Mouse (Mus musculus): ENCODE results near the gene Khdc4. TPM values are rescaled to one million over a fixed set of nuclear protein-coding genes. Genes with fewer than 3 reads are reported as not detected.

Khdc4 gene
- polyA plus RNA-seq, 1 experiment from 2014 or later: 61.1 TPM

DNA sequence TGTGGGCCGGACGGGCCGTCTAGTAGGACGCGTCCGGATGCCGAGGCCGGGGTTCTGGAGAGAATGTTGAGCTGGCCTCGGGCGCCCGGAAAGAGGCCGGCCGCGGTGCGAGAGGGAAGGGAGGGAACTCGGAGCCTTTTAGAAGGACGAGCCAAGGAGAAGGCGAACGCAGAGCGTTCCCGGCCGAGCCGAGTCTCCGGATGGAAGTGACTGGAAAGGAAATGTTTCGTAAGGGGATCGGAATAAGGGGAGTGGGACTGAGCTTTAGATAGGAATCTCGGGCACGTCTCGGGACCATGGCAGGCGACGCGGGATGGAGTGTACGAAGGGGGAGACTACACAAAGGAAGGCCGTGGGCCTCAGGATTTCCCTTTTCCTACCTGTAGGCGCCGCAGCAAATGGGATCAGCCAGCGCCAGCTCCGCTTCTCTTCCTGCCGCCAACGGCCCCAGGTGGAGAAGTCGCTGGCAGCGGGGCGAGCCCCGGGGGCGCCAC, 402 bp downstream of the Khdc4 start:
- peak; percentile 69 for ATAC-seq
- Histone ChIP-seq H3K9me3 (ENCODE audit: control insufficient read depth, low read length) (no peaks in the 10 kb centered on the region), H3K36me3 (ENCODE audit: control insufficient read depth, insufficient read depth, low read length) (peaks cover 9% of the 10 kb centered on the region; the same call in 1 of the 2 replicates), H3K4me1 (ENCODE audit: control insufficient read depth, insufficient read depth, low read length) (peaks cover 14% of the 10 kb centered on the region), H3K27ac (ENCODE audit: low read length) (peak overlapping the region; percentile 98), H3K4me2 (ENCODE audit: low read depth, low read length) (peak overlapping the region; percentile 87), H3K27me3 (replicated peaks; ENCODE audit: control insufficient read depth, insufficient read depth, low read length) (no peaks in the 10 kb centered on the region), H3K4me3 (ENCODE audit: low read length) (peak overlapping the region; percentile 100), H3K9ac (ENCODE audit: low read depth, low read length) (peak overlapping the region; percentile 99)
- WGBS: 0% methylated on average over 45 of the region's 45 CpGs

DNA sequence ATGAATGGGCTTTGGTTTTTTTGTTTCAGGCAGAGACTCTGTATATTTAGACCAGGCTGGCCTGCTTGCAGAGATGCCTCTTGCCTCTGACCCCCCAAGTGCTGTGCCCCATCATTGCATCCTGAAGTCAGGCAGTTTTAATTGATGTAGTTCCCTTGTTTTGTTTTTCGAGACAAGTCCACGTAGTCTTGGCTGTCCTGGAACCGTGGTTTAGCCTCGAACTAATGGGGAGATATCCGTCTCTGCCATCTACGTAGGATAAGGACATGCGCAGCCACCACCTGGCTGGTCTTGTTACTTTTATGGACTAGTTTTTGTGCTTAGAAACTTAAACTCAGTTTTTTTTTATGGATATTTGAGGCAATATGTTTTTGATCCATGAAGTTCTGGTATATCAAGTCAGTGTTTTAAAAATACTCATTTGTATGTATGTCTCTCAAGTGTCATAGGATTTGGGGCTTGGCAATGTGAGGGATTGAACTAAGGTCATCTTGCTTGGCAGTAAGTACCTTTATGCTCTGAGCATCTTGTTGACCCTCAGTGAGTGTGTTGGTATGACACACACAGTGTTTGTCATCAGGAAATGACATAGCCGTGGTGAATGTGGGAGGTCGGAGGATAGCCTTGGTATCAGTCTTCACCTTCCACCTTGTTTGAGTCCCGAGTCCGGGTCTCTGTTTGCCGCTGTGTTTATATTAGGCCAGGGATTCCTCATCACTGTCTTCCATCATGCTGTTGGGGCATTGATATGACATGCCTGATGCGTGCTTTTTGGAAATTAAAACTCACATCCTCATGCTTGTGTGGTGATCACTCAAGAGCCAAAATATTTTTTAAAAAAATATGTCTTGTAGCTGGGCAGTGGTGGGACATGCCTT, 1.4 kb downstream of the Khdc4 start:
- Histone ChIP-seq H3K27me3 (replicated peaks; ENCODE audit: control insufficient read depth, insufficient read depth, low read length) (no peaks in the 10 kb centered on the region), H3K4me2 (ENCODE audit: low read depth, low read length) (peak overlapping the region; percentile 87), H3K9me3 (ENCODE audit: control insufficient read depth, low read length) (no peaks in the 10 kb centered on the region), H3K36me3 (ENCODE audit: control insufficient read depth, insufficient read depth, low read length) (peaks cover 9% of the 10 kb centered on the region; the same call in 1 of the 2 replicates), H3K4me3 (ENCODE audit: low read length) (peak overlapping the region; percentile 100), H3K27ac (ENCODE audit: low read length) (peak overlapping the region; percentile 98; the same call in 1 of the 2 replicates), H3K9ac (ENCODE audit: low read depth, low read length) (peak overlapping the region; percentile 99), H3K4me1 (ENCODE audit: control insufficient read depth, insufficient read depth, low read length) (peaks cover 14% of the 10 kb centered on the region)
- WGBS: 12% methylated on average over 13 of the region's 13 CpGs
- ATAC-seq: no peak

DNA sequence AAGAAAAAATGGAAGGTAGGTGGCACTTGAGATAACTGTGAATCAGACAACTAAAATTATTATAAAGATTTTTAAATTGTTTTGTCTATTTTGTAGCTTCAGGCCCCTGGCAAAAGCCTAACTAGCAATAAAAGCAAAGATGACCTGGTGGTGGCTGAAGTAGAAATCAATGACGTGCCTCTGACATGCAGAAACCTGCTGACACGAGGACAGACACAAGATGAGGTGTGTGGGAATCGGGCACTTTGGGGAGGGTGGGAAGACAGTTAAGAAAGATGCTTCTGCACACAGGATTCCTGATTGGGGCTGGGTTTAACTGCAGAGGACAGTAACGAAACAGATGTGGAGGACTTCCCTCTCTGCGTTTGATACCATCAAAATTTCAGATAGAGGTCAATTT, 3.5 kb downstream of the Khdc4 start:
- H3K36me3 ChIP-seq (ENCODE audit: control insufficient read depth, insufficient read depth, low read length): peaks cover 11% of the 10 kb centered on the region; the same call in 1 of the 2 replicates

DNA sequence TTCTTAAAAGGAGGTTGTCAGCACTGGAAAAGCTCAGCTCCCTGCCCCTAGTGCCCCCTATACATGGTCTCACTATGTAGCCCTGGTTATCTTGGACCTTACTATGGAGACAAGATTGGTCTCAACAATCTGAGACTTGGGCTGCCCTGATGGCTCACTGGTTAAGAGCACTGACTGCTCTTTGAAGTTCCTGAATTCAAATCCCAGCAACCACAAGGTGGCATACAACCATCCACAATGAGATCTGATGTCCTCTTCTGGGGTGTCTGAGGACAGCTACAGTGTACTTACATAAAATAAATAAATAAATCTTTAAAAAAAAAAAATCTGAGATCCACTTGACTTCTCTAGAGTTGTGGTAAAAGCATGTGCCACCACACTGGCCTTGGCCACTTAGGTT, 9.9 kb downstream of the Khdc4 start:
- H3K27ac ChIP-seq (ENCODE audit: low read length): no peak overlapping the region
- H3K4me2 ChIP-seq (ENCODE audit: low read depth, low read length): no peak overlapping the region
- peaks cover 30% of the 10 kb centered on the region for H3K36me3 ChIP-seq (ENCODE audit: control insufficient read depth, insufficient read depth, low read length)
- H3K27me3 ChIP-seq (replicated peaks; ENCODE audit: control insufficient read depth, insufficient read depth, low read length): no peaks in the 10 kb centered on the region
- H3K9me3 ChIP-seq (ENCODE audit: control insufficient read depth, low read length): no peaks in the 10 kb centered on the region
- no peak overlapping the region for H3K9ac ChIP-seq (ENCODE audit: low read depth, low read length)
- ATAC-seq: no peak
- H3K4me1 ChIP-seq (ENCODE audit: control insufficient read depth, insufficient read depth, low read length): no peaks in the 10 kb centered on the region
- H3K4me3 ChIP-seq (ENCODE audit: low read length): no peak overlapping the region

More for the DNA sequence above, 3.5 kb downstream of the Khdc4 start:
- Histone ChIP-seq H3K4me3 (ENCODE audit: low read length) (no peak overlapping the region), H3K4me1 (ENCODE audit: control insufficient read depth, insufficient read depth, low read length) (peaks cover 14% of the 10 kb centered on the region), H3K27me3 (replicated peaks; ENCODE audit: control insufficient read depth, insufficient read depth, low read length) (no peaks in the 10 kb centered on the region), H3K4me2 (ENCODE audit: low read depth, low read length) (no peak overlapping the region), H3K9me3 (ENCODE audit: control insufficient read depth, low read length) (no peaks in the 10 kb centered on the region), H3K27ac (ENCODE audit: low read length) (no peak overlapping the region), H3K9ac (ENCODE audit: low read depth, low read length) (no peak overlapping the region)
- whole genome bisulfite sequencing: 84% methylated on average over 5 of the region's 5 CpGs
- ATAC-seq: no peak

DNA sequence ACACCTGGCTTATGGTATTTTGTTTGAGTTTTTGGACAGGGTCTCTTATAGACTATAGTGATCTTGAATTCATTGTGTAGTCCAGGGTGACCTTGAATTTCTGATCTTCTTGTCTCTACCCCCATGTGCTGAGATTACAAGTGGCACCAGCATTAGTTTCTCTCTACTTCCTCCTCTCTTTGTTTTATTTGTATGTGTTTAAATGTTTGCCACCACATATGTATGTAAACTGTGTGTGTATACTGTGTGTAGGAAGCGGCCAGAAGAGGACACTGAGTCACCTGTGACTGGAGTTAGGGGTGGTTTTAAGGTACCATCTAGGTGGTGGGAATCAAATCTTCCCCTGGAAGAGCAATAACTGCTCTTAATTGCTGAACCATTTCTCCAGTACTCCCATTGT, 12.4 kb downstream of the Khdc4 start:
- no peaks in the 10 kb centered on the region for H3K27me3 ChIP-seq (replicated peaks; ENCODE audit: control insufficient read depth, insufficient read depth, low read length)
- H3K36me3 ChIP-seq (ENCODE audit: control insufficient read depth, insufficient read depth, low read length): peaks cover 34% of the 10 kb centered on the region
- no peak for ATAC-seq
- no peak overlapping the region for H3K9ac ChIP-seq (ENCODE audit: low read depth, low read length)
- 100% methylated on average over 1 of the region's 1 CpGs for WGBS
- H3K9me3 ChIP-seq (ENCODE audit: control insufficient read depth, low read length): no peaks in the 10 kb centered on the region
- H3K4me1 ChIP-seq (ENCODE audit: control insufficient read depth, insufficient read depth, low read length): no peaks in the 10 kb centered on the region
- no peak overlapping the region for H3K27ac ChIP-seq (ENCODE audit: low read length)
- H3K4me3 ChIP-seq (ENCODE audit: low read length): no peak overlapping the region
- H3K4me2 ChIP-seq (ENCODE audit: low read depth, low read length): no peak overlapping the region

DNA sequence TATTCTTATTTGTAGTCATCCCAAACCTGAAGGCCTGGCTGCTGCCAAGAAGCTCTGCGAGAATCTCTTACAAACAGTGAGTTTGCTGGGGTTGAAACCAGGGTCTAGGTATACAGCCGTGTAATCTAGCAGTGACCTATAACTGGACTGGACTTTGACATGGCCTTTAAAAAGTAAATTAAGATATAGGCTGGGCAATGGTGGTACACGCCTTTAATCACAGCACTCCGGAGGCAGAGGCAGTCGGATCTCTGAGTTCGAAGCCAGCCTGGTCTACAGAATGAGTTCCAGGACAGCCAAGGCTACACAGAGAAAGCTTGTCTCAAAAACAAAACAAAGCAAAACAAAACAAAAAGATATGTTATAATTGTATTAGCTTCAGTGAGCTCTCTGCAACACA, 13.2 kb downstream of the Khdc4 start:
- Histone ChIP-seq H3K36me3 (ENCODE audit: control insufficient read depth, insufficient read depth, low read length) (peaks cover 32% of the 10 kb centered on the region), H3K9ac (ENCODE audit: low read depth, low read length) (no peak overlapping the region), H3K27me3 (replicated peaks; ENCODE audit: control insufficient read depth, insufficient read depth, low read length) (no peaks in the 10 kb centered on the region), H3K9me3 (ENCODE audit: control insufficient read depth, low read length) (no peaks in the 10 kb centered on the region), H3K27ac (ENCODE audit: low read length) (no peak overlapping the region), H3K4me3 (ENCODE audit: low read length) (no peak overlapping the region), H3K4me1 (ENCODE audit: control insufficient read depth, insufficient read depth, low read length) (no peaks in the 10 kb centered on the region), H3K4me2 (ENCODE audit: low read depth, low read length) (no peak overlapping the region)
- WGBS: 86% methylated on average over 6 of the region's 6 CpGs
- ATAC-seq: no peak

DNA sequence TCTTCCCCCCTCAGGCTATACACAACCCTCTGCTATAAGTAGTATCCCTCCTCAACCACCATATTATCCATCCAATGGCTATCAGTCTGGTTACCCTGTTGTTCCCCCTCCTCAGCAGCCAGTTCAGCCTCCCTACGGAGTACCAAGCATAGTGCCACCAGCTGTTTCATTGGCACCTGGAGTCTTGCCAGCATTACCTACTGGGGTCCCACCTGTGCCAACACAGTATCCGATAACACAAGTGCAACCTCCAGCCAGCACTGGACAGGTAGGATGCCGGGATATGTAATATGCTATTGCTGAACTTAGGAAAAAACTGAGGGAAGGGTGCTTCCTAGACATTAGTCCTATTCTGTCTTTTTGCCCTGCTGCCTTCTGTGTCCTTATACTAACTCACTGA, 14.6 kb downstream of the Khdc4 start:
- H3K9me3 ChIP-seq (ENCODE audit: control insufficient read depth, low read length): no peaks in the 10 kb centered on the region
- no peak for ATAC-seq
- H3K4me3 ChIP-seq (ENCODE audit: low read length): no peak overlapping the region
- H3K9ac ChIP-seq (ENCODE audit: low read depth, low read length): no peak overlapping the region
- H3K4me2 ChIP-seq (ENCODE audit: low read depth, low read length): no peak overlapping the region
- no peak overlapping the region for H3K27ac ChIP-seq (ENCODE audit: low read length)
- no peaks in the 10 kb centered on the region for H3K4me1 ChIP-seq (ENCODE audit: control insufficient read depth, insufficient read depth, low read length)
- no peaks in the 10 kb centered on the region for H3K27me3 ChIP-seq (replicated peaks; ENCODE audit: control insufficient read depth, insufficient read depth, low read length)
- WGBS: 93% methylated on average over 3 of the region's 3 CpGs
- H3K36me3 ChIP-seq (ENCODE audit: control insufficient read depth, insufficient read depth, low read length): peaks cover 28% of the 10 kb centered on the region

DNA sequence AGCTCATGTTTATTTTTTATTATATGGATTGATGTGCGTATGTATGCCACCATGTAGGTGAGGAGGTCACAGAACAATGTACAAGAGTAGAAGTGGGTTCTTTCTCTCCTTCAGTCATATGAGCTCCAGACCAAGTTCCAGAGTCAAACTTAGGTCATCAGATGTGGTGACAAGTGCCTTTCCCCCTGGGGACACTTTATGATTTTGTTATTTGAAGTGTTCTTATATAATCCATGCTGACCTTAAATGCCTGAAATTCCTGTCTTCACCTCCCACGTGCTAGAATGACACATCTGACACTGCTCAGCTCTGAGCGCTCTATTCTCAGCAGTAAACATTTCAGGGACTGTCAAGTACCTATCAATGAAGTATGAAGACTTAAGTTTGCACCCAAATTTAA, 15.6 kb downstream of the Khdc4 start:
- 67% methylated on average over 3 of the region's 3 CpGs for WGBS
- no peak for ATAC-seq
- H3K36me3 ChIP-seq (ENCODE audit: control insufficient read depth, insufficient read depth, low read length): peaks cover 28% of the 10 kb centered on the region
- no peaks in the 10 kb centered on the region for H3K27me3 ChIP-seq (replicated peaks; ENCODE audit: control insufficient read depth, insufficient read depth, low read length)
- H3K4me2 ChIP-seq (ENCODE audit: low read depth, low read length): no peak overlapping the region
- no peak overlapping the region for H3K4me3 ChIP-seq (ENCODE audit: low read length)
- no peak overlapping the region for H3K27ac ChIP-seq (ENCODE audit: low read length)
- H3K4me1 ChIP-seq (ENCODE audit: control insufficient read depth, insufficient read depth, low read length): no peaks in the 10 kb centered on the region
- H3K9me3 ChIP-seq (ENCODE audit: control insufficient read depth, low read length): no peaks in the 10 kb centered on the region
- no peak overlapping the region for H3K9ac ChIP-seq (ENCODE audit: low read depth, low read length)

DNA sequence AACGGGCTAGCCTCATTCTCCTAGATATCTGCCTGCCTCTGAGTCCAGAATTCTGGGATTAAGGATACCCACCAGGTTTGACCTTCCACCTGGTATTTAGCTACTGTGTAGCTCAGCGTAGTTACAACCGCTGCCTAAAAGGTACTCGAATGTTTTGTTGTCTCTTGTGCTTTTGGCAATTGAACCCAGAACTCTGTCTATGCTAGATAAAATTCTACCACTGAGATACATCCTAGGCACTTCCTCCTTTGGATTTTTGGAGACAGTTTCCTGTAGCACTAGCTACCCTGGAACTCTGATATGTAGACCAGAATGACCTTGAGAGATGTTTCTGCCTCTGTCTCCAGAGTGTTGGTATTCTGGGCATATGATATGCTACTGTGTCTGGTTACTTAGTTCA, 28.1 kb downstream of the Khdc4 start:
- no peak overlapping the region for H3K4me2 ChIP-seq (ENCODE audit: low read depth, low read length)
- H3K9me3 ChIP-seq (ENCODE audit: control insufficient read depth, low read length): no peaks in the 10 kb centered on the region
- no peak overlapping the region for H3K9ac ChIP-seq (ENCODE audit: low read depth, low read length)
- 91% methylated on average over 4 of the region's 4 CpGs for WGBS
- H3K4me3 ChIP-seq (ENCODE audit: low read length): no peak overlapping the region
- H3K27ac ChIP-seq (ENCODE audit: low read length): no peak overlapping the region
- ATAC-seq: no peak
- H3K36me3 ChIP-seq (ENCODE audit: control insufficient read depth, insufficient read depth, low read length): peaks cover 16% of the 10 kb centered on the region; the same call in 1 of the 2 replicates
- H3K4me1 ChIP-seq (ENCODE audit: control insufficient read depth, insufficient read depth, low read length): peaks cover 7% of the 10 kb centered on the region
- no peaks in the 10 kb centered on the region for H3K27me3 ChIP-seq (replicated peaks; ENCODE audit: control insufficient read depth, insufficient read depth, low read length)

Data from intestine, embryonic 16.5 days (tissue).